Mouse (Mus musculus) thymus, adult 2 months (tissue): Measurements from ENCODE around the gene Foxl1.

Source experiments
- CTCF ChIP-seq: fragments of 200-500 bp; IDR thresholded peaks from 2 replicates; pipeline ENCODE4 v1.5.1; 2012; ENCODE audit warnings: mild to moderate bottlenecking, control low read depth, low read length, moderate library complexity, borderline replicate concordance; ENCODE audit not compliant: control insufficient read depth, poor library complexity, insufficient read depth; ENCODE audit errors: extremely low read depth
- POLR2A ChIP-seq: fragments of 200-500 bp; IDR thresholded peaks from 2 replicates; pipeline ENCODE4 v1.6.1; 2012; ENCODE audit warnings: mild to moderate bottlenecking, low read length, control low read depth, moderate library complexity; ENCODE audit not compliant: control insufficient read depth, poor library complexity, insufficient read depth; ENCODE audit errors: extremely low read depth

DNA sequence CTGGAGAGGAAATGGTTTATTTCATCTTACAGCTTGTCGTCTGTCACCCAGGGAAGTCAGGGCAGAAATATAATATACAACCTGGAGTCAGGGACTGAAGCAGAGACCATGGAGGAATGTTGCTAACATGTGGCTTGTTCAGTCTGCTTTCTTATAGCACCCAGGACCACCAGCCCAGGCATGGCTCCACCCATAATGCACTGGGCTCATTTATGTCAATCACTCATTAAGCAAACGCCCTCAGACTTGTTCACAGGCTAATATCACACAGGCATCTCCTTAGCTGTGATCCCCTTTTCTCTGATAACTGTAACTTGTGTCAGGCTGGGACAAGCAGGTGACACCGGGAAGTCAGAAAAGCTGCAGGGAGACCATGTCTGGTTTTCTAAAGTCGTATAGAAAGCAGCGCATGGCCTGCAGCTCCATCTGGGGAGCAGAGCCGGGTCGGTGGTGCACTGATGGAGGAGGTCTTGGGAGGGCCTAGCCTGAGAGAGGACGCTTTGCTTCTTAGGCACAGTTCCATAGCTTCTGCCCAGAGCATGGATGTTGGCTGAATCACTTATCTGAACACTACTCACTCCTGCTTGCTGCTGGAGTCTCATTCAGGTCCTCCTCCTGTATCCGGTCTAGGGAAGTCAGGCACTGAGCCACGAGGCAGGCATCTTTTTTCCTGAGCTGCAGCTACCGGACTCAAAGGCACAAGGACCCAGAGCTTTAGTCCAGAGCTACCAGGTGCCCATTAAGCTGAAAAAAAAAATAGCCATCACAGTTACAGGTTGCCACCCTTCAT lies 35.4 kb downstream of the Foxl1 start:
- TF ChIP-seq POLR2A (no peak), CTCF (no peak)
